Mouse (Mus musculus) liver, embryonic 15.5 days (tissue): ENCODE data around the gene Borcs7. TPM values are rescaled to one million over a fixed set of nuclear protein-coding genes. Genes with fewer than 3 reads are reported as not detected.
A peak's percentile ranks its signal among the peaks of the same experiment; 100 is the strongest.

Experiments
- ATAC-seq: fragments of 200-750 bp; cut with Nextera tagmentation; 2 replicates; pipeline ENCODE4 v1.8.0; 2017; ENCODE audit warnings: moderate number of reproducible peaks, mild to moderate bottlenecking, moderate library complexity; ENCODE audit not compliant: insufficient read depth
- H3K27ac ChIP-seq: fragments of 300-500 bp; sonication (generic); replicated peaks from 2 replicates; pipeline ENCODE4 v1.5.1; 2015; ENCODE audit warnings: mild to moderate bottlenecking, inconsistent platforms
- H3K27me3 ChIP-seq: fragments of 300-500 bp; sonication (generic); 2 replicates; pipeline ENCODE4 v1.6.1; 2015; ENCODE audit warnings: mild to moderate bottlenecking, inconsistent platforms
- H3K36me3 ChIP-seq: fragments of 300-500 bp; sonication (generic); replicated peaks from 2 replicates; pipeline ENCODE4 v1.6.1; 2015; ENCODE audit warnings: moderate library complexity, mild to moderate bottlenecking, inconsistent platforms
- H3K4me1 ChIP-seq: fragments of 300-500 bp; sonication (generic); replicated peaks from 2 replicates; pipeline ENCODE4 v1.6.1; 2015; ENCODE audit warnings: inconsistent platforms
- H3K4me2 ChIP-seq: fragments of 300-500 bp; sonication (generic); 2 replicates; pipeline ENCODE4 v1.6.1; 2015; ENCODE audit warnings: moderate library complexity, mild to moderate bottlenecking, inconsistent platforms
- H3K4me3 ChIP-seq: fragments of 300-500 bp; sonication (generic); replicated peaks from 2 replicates; pipeline ENCODE4 v1.5.1; 2015; ENCODE audit warnings: mild to moderate bottlenecking, inconsistent platforms
- H3K9ac ChIP-seq: fragments of 300-500 bp; sonication (generic); 2 replicates; pipeline ENCODE4 v1.6.1; 2015; ENCODE audit warnings: moderate library complexity, mild to moderate bottlenecking, inconsistent platforms
- H3K9me3 ChIP-seq: fragments of 300-500 bp; sonication (generic); replicated peaks from 2 replicates; pipeline ENCODE4 v1.6.1; 2016; ENCODE audit warnings: inconsistent platforms
- WGBS: fragments of 180-500 bp; shearing (Covaris S2); methylation state at CpG from one replicate; pipeline ENCODE4 v1.1.7; 2015; ENCODE audit warnings: mixed read lengths; ENCODE audit not compliant: insufficient replicate concordance; 5-methylcytosine and 5-hydroxymethylcytosine counted together
- polyA plus RNA-seq: library from polyadenylated mRNA; unstranded; fragments of >200 nt; fragmentation: Nextera tagmentation; extraction: Ambion mirVana; gene quantifications from 2 replicates; pipeline ENCODE4 v1.2.1, GENCODE M21; 2015

The Borcs7 gene
- 4.0 and 4.9 TPM in 2 replicates for polyA plus RNA-seq

GRCm38 (mm10) chr19:46689460-46690372, at the start of gene Borcs7:
Gene Borcs7 (plus strand): TSS chr19:46689906.
- H3K27ac ChIP-seq, result peak within 1 kb of the TSS; percentile 77
- peak within 1 kb of the TSS; percentile 74 for H3K9ac ChIP-seq
- 1% methylated on average over 44 of the region's 44 CpGs for WGBS
- H3K36me3 ChIP-seq, result no peaks in the 10 kb centered on the region
- H3K4me3 ChIP-seq, result peak within 1 kb of the TSS; percentile 82
- no peaks in the 10 kb centered on the region for H3K27me3 ChIP-seq
- peaks cover 13% of the 10 kb centered on the region for H3K4me1 ChIP-seq
- H3K4me2 ChIP-seq, result peak within 1 kb of the TSS; percentile 75
- ATAC-seq, result peak; percentile 91
- H3K9me3 ChIP-seq, result no peaks in the 10 kb centered on the region

GRCm38 (mm10) chr19:46640780-46641179, 48.9 kb upstream of the Borcs7 start:
- no peak overlapping the region for H3K4me2 ChIP-seq
- no peaks in the 10 kb centered on the region for H3K9me3 ChIP-seq
- no peak overlapping the region for H3K4me3 ChIP-seq
- no peaks in the 10 kb centered on the region for H3K27me3 ChIP-seq
- peaks cover 84% of the 10 kb centered on the region for H3K4me1 ChIP-seq
- 74% methylated on average over 8 of the region's 8 CpGs for WGBS
- no peak overlapping the region for H3K9ac ChIP-seq
- H3K36me3 ChIP-seq, result peaks cover 20% of the 10 kb centered on the region
- ATAC-seq, result no peak
- H3K27ac ChIP-seq, result no peak overlapping the region

DNA sequence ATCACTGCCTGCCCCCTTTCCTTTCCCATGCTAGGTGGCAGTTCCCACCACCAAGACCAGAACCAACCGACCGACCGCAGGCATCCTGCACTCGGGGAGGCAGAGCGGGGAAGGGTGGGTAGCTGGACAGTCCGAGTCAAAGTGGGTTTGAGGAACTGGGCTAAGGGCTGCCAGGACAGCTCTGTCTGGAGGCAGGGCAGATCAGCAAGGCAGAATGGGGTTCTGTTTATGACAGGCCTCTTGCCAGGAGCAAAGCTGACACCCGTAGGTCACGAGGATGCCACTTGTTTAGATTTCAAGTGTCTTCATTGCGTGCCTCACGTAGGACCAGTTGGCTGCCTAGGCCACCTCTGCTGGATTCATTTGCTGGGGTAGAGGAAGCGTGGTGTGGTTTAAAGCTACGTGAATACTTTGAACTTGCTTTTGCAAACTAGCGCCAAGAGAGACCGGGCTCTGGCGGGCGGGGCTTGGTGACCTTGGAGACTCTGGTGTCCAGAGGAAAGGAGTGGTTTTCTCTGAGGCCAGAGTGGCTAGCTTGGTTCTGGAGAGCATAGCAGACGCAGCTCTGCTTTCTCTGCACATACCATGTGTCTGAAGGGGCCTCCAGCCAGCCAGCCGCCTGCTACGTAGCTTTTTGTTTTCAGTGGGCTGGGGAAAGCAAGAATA, 48.2 kb upstream of the Borcs7 start:
- 53% methylated on average over 19 of the region's 19 CpGs for WGBS
- no peak; the same call in 1 of the 2 replicates for ATAC-seq
- peak overlapping the region; percentile 26; the same call in 1 of the 2 replicates for H3K27ac ChIP-seq
- H3K4me3 ChIP-seq, result no peak overlapping the region
- H3K4me1 ChIP-seq, result peaks cover 84% of the 10 kb centered on the region
- H3K9ac ChIP-seq, result no peak overlapping the region
- no peak overlapping the region for H3K4me2 ChIP-seq
- peaks cover 25% of the 10 kb centered on the region for H3K36me3 ChIP-seq
- no peaks in the 10 kb centered on the region for H3K9me3 ChIP-seq
- H3K27me3 ChIP-seq, result no peaks in the 10 kb centered on the region

DNA sequence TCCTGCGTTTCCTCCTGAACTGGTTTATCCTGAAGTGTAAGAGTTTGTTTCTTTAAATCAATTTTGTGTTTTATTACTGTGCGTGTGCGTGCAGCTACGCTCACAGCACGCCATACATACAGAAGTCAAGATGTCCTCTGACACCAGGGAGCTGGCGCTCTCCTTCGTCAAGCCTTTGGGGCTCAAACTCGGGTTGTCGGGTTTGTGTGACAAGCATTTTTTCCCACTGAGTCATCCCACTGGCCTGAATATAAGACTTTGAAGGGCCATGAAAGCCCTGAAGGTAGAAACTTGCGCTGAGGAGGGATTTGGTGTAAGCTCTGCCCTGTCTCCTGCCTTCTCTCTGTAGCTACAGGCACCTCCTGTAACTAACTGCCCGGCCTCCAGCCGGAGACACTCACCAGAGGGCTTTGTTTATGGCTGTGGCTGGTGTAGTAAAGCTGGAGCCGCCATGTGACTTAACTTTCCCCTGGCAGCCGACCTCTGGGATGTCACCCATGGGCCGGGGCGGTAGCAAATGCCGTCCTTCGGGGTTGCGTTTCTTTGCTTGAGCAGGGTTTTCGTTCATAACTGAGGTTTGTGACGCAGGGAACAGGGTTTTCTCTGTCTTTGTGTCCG, 47.5 kb upstream of the Borcs7 start:
- Histone ChIP-seq H3K9ac (no peak overlapping the region), H3K36me3 (peaks cover 25% of the 10 kb centered on the region), H3K9me3 (no peaks in the 10 kb centered on the region), H3K4me3 (no peak overlapping the region), H3K4me2 (no peak overlapping the region), H3K27me3 (no peaks in the 10 kb centered on the region), H3K27ac (no peak overlapping the region), H3K4me1 (peaks cover 80% of the 10 kb centered on the region)
- WGBS, result 81% methylated on average over 22 of the region's 22 CpGs
- no peak for ATAC-seq

DNA sequence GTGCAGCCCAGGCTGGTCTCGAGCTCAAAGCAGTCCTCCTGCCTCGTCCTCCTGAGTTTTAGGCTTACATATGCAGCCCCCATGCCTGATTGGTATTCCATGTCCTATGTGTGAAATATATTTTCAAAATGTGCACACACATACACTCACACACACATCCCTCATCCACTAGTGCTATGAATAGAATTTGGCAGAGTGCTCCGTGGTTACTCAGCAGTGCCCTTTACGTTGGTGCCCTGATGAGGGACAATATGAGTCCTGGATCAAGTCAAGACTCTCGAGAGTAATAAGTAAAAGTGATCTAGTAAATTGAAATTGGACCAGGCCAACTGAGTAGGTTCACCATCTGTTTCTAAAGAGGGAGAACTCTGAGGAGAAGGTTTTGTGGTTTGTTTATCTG, 46.5 kb upstream of the Borcs7 start:
- no peak for ATAC-seq

GRCm38 (mm10) chr19:46644343-46644792, 45.3 kb upstream of the Borcs7 start:
- Histone ChIP-seq H3K4me1 (peaks cover 67% of the 10 kb centered on the region), H3K9ac (no peak overlapping the region)
- ATAC-seq, result 0 out of 2 replicates have a peak, but pooled peaks have one; percentile 6

More for the DNA sequence above, 46.5 kb upstream of the Borcs7 start:
- no peak overlapping the region for H3K4me2 ChIP-seq
- no peaks in the 10 kb centered on the region for H3K9me3 ChIP-seq
- H3K36me3 ChIP-seq, result peaks cover 22% of the 10 kb centered on the region
- H3K27me3 ChIP-seq, result no peaks in the 10 kb centered on the region
- H3K27ac ChIP-seq, result no peak overlapping the region
- H3K9ac ChIP-seq, result no peak overlapping the region
- H3K4me3 ChIP-seq, result no peak overlapping the region
- H3K4me1 ChIP-seq, result peaks cover 72% of the 10 kb centered on the region
- 68% methylated on average over 5 of the region's 5 CpGs for WGBS

DNA sequence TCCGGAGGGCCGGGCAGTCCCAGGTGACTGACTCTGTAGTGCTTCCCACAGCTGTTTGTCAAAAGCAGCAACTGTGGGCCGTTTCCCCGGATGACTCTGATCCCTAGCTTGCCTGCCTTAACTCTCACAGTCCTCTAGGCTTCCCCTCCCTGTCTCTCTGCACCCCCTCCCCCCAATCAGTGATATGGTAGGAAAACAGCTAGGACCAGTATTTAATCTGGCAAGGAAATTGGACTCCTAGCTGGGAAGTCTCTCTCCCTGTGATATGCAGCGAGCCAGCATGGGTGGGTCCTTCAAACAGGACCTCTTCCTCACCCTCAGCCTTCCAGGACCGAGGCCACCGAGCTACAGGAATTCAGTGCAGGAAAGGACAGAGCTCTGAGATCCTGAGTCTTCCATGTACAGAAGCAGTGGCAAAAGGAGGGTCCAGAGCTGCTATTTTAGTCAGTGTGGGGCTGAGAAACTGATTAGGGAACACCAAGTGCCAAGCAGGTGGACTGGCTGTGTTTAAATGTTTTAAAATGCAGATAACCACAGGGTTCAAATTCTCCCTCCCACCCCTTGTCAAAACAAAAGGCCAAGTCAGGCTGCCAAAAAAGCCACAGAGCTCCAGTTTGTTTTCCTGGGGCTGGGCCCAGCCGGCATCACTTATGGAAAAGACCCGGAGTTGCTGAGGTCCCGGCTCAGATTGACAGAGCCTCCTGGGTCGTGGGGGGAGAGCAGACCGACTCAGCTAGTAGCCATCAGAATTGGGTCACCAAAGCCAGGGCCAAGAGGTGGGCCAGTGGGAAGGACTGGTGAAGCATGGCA, 44.7 kb upstream of the Borcs7 start:
- 64% methylated on average over 12 of the region's 12 CpGs for WGBS
- no peak overlapping the region for H3K9ac ChIP-seq
- H3K4me2 ChIP-seq, result no peak overlapping the region

More at GRCm38 (mm10) chr19:46644343-46644792, 45.3 kb upstream of the Borcs7 start:
- peak overlapping the region; percentile 45 for H3K27ac ChIP-seq
- H3K4me2 ChIP-seq, result no peak overlapping the region
- H3K9me3 ChIP-seq, result no peaks in the 10 kb centered on the region
- H3K27me3 ChIP-seq, result no peaks in the 10 kb centered on the region
- peaks cover 32% of the 10 kb centered on the region for H3K36me3 ChIP-seq
- no peak overlapping the region for H3K4me3 ChIP-seq
- 76% methylated on average over 10 of the region's 10 CpGs for WGBS

DNA sequence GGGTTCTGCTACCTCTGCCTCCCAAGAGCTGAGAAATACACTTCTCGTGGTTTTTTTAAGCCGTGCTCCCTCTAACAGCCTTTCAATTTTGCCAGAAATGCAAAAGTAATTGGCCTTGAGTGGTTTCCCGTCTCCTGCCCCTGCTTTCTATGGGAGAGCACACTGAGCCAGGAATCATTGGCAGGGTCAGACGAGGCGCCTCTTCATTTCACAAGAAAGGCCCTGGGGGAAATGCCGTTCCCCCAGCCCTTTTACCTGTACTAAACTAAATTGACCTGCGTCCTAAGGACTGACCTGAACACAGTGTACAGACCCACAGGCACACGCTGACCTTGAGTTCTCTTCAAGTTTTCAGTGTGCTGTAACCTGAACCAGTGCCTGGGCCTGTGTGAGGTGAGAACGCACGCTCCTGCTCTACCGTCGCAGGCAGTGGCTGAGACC, 43.6 kb upstream of the Borcs7 start:
- Histone ChIP-seq H3K4me3 (no peak overlapping the region), H3K27me3 (no peaks in the 10 kb centered on the region), H3K27ac (no peak overlapping the region; the same call in 1 of the 2 replicates), H3K9ac (no peak overlapping the region), H3K4me1 (peaks cover 52% of the 10 kb centered on the region), H3K36me3 (peaks cover 32% of the 10 kb centered on the region), H3K4me2 (no peak overlapping the region), H3K9me3 (no peaks in the 10 kb centered on the region)
- ATAC-seq, result no peak
- WGBS, result 80% methylated on average over 12 of the region's 12 CpGs

More for the DNA sequence above, 44.7 kb upstream of the Borcs7 start:
- Histone ChIP-seq H3K36me3 (peaks cover 32% of the 10 kb centered on the region), H3K4me1 (peaks cover 61% of the 10 kb centered on the region), H3K27me3 (no peaks in the 10 kb centered on the region), H3K27ac (peak overlapping the region; percentile 45), H3K4me3 (no peak overlapping the region), H3K9me3 (no peaks in the 10 kb centered on the region)
- peak; percentile 7; the same call in 1 of the 2 replicates for ATAC-seq

GRCm38 (mm10) chr19:46647254-46647653, 42.5 kb upstream of the Borcs7 start:
- 54% methylated on average over 3 of the region's 3 CpGs for WGBS

GRCm38 (mm10) chr19:46647850-46648249, 41.9 kb upstream of the Borcs7 start:
- Histone ChIP-seq H3K4me3 (no peak overlapping the region), H3K9ac (no peak overlapping the region), H3K9me3 (no peaks in the 10 kb centered on the region), H3K4me1 (peaks cover 34% of the 10 kb centered on the region), H3K4me2 (no peak overlapping the region), H3K36me3 (peaks cover 43% of the 10 kb centered on the region), H3K27me3 (no peaks in the 10 kb centered on the region), H3K27ac (no peak overlapping the region)
- 62% methylated on average over 8 of the region's 8 CpGs for WGBS
- no peak for ATAC-seq

More at GRCm38 (mm10) chr19:46647254-46647653, 42.5 kb upstream of the Borcs7 start:
- no peak for ATAC-seq
- Histone ChIP-seq H3K27ac (no peak overlapping the region), H3K9me3 (no peaks in the 10 kb centered on the region), H3K4me1 (peaks cover 40% of the 10 kb centered on the region), H3K27me3 (no peaks in the 10 kb centered on the region), H3K9ac (no peak overlapping the region), H3K36me3 (peaks cover 39% of the 10 kb centered on the region), H3K4me3 (no peak overlapping the region), H3K4me2 (no peak overlapping the region)
